Mouse (Mus musculus): ENCODE data around the gene Ccdc155.

DNA sequence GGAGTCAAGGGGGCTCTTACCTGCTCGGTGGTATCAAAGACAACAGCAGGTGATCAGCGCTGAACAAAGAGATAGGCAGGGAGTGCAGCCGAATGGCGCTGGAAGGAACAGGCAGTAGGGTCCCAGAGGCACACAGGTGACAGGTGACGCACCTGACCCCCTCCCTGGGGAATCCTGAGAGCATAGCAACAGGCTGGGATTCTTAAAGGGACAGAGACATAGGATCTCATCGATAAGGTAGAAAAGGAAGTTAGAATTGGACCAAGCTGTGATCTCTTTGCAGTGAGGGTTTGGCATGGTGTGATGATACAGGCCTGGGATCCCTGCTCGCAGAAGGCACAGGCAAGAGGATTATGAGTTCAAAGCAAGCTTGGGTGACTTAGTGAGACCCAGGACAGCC is 25.2 kb downstream of the Ccdc155 start, which contains the start of gene Gfy:
- TF ChIP-seq POLR2AphosphoS5 (IDR thresholded peaks at IDR 0.05; ENCODE audit: insufficient replicate concordance, low read depth, low read length) (no peak), CTCF (IDR thresholded peaks at IDR 0.05; ENCODE audit: low read depth, low read length) (no peak)
